Mouse (Mus musculus): ENCODE measurements around the gene Herpud2.

DNA sequence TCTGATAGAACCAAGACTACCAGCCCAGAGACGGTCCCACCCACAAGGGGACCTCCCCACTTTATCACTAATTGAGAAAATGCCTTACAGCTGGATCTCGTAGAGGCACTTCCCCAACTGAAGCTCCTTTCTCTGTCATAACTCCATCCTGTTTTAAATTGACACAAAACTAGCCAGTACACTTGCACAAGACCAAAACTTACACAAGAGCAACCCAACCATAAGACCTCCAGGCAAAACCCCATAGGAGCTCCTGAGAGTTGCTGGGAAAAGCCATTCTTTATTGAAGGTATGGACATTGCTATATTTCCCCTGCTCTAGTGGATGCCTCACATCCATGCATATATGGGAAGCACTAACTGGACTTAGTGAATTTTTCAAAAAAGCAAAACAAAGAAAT lies 27.6 kb downstream of the Herpud2 start:
- TF ChIP-seq CTCF (conservative IDR thresholded peaks at IDR 0.05 in 1 of 2, IDR thresholded peaks at IDR 0.05 in 1 of 2; ENCODE audit: low read depth in 2 of 2, low read length in 2 of 2) (no peak), POLR2A (IDR thresholded peaks at IDR 0.05; ENCODE audit: low read depth, low read length) (no peak), ZNF384 (IDR thresholded peaks at IDR 0.05; ENCODE audit: low read depth, low read length) (no peak), MEF2A (IDR thresholded peaks at IDR 0.05; ENCODE audit: borderline replicate concordance, low read depth, low read length) (no peak), MAX (IDR thresholded peaks at IDR 0.05; ENCODE audit: low read length) (no peak), CHD1 (IDR thresholded peaks at IDR 0.05; ENCODE audit: low read depth, low read length) (no peak), SIN3A (IDR thresholded peaks at IDR 0.05; ENCODE audit: low read length) (no peak), POLR2AphosphoS2 (IDR thresholded peaks at IDR 0.05; ENCODE audit: low read depth, low read length) (no peak), ZC3H11A (IDR thresholded peaks at IDR 0.05; ENCODE audit: low read depth, low read length) (no peak), ETS1 (conservative IDR thresholded peaks at IDR 0.05; ENCODE audit: low read depth, low read length) (no peak; the same call in 1 of the 2 replicates), PAX5 (IDR thresholded peaks at IDR 0.05; ENCODE audit: low read length) (no peak), MXI1 (IDR thresholded peaks at IDR 0.05; ENCODE audit: low read depth, low read length) (no peak), CHD2 (IDR thresholded peaks at IDR 0.05; ENCODE audit: low read length) (no peak), HCFC1 (IDR thresholded peaks at IDR 0.05; ENCODE audit: low read depth, low read length) (no peak)
